Mouse (Mus musculus) lung, postnatal 0 days (tissue): ENCODE data around the gene Afap1. TPM values are rescaled to one million over a fixed set of nuclear protein-coding genes. Genes with fewer than 3 reads are reported as not detected.
A peak's percentile ranks its signal among the peaks of the same experiment; 100 is the strongest.

Experiments used
- ATAC-seq: fragments of 200-750 bp; cut with Nextera tagmentation; 2 replicates; pipeline ENCODE4 v1.8.0; 2017; ENCODE audit warnings: moderate library complexity
- DNase-seq: peaks from one replicate; pipeline ENCODE4 v3.0.0-alpha.2; 2016; ENCODE audit warnings: low spot score
- H3K27ac ChIP-seq: fragments of 300-500 bp; sonication (generic); 2 replicates; pipeline ENCODE4 v1.5.1; 2014; ENCODE audit warnings: antibody characterized with exemption, mild to moderate bottlenecking, low read length, mixed read lengths
- H3K27me3 ChIP-seq: fragments of 300-500 bp; sonication (generic); replicated peaks from 2 replicates; pipeline ENCODE4 v1.6.1; 2014; ENCODE audit warnings: low read length, mixed read lengths; ENCODE audit not compliant: insufficient read depth
- H3K36me3 ChIP-seq: fragments of 300-500 bp; sonication (generic); 2 replicates; pipeline ENCODE4 v1.6.1; 2014; ENCODE audit warnings: low read length, mixed read lengths; ENCODE audit not compliant: insufficient read depth
- H3K4me1 ChIP-seq: fragments of 300-500 bp; sonication (generic); 2 replicates; pipeline ENCODE4 v1.6.1; 2014; ENCODE audit warnings: antibody characterized with exemption, low read depth, low read length, mixed read lengths; ENCODE audit not compliant: insufficient read depth
- H3K4me2 ChIP-seq: fragments of 300-500 bp; sonication (generic); replicated peaks from 2 replicates; pipeline ENCODE4 v1.6.1; 2014; ENCODE audit warnings: low read depth, mild to moderate bottlenecking, low read length, moderate library complexity, mixed read lengths
- H3K4me3 ChIP-seq: fragments of 300-500 bp; sonication (generic); 2 replicates; pipeline ENCODE4 v1.5.1; 2014; ENCODE audit warnings: low read depth, low read length
- H3K9ac ChIP-seq: fragments of 300-500 bp; sonication (generic); replicated peaks from 2 replicates; pipeline ENCODE4 v1.6.1; 2014; ENCODE audit warnings: low read depth, mild to moderate bottlenecking
- H3K9me3 ChIP-seq: fragments of 300-500 bp; sonication (generic); 2 replicates; pipeline ENCODE4 v1.6.1; 2016; ENCODE audit warnings: low read length, mixed read lengths
- CTCF ChIP-seq: IDR thresholded peaks from 2 replicates; pipeline ENCODE4 v1.5.1; 2016; ENCODE audit warnings: antibody characterized with exemption, mild to moderate bottlenecking
- EP300 ChIP-seq: IDR thresholded peaks from 2 replicates; pipeline ENCODE4 v1.6.1; 2016; ENCODE audit warnings: antibody characterized with exemption, mild to moderate bottlenecking, control low read depth
- WGBS: fragments of 180-500 bp; shearing (Covaris S2); extraction: QIAGEN DNeasy Blood & Tissue Kit; methylation state at CpG from one replicate; pipeline ENCODE4 v1.1.7; 2014; 5-methylcytosine and 5-hydroxymethylcytosine counted together
- polyA plus RNA-seq: library from polyadenylated mRNA; unstranded; fragments of >200 nt; fragmentation: Nextera tagmentation; extraction: Ambion mirVana; gene quantifications from 2 replicates; pipeline ENCODE4 v1.2.1, GENCODE M21; 2015

Afap1 gene
- polyA plus RNA-seq, 1 experiment from 2014 or later, result 12.9 TPM

- no peaks in the 10 kb centered on the region for H3K4me1 ChIP-seq
- DNase-seq (no peak), ATAC-seq (no peak)
- no peak for TF ChIP-seq EP300
- no peaks in the 10 kb centered on the region for H3K27me3 ChIP-seq
- H3K27ac ChIP-seq, result no peak overlapping the region
- no peak overlapping the region for H3K4me2 ChIP-seq
- no peak overlapping the region for H3K9ac ChIP-seq
- WGBS, result 64% methylated on average over 4 of the region's 4 CpGs
- H3K36me3 ChIP-seq, result no peaks in the 10 kb centered on the region
- no peaks in the 10 kb centered on the region for H3K9me3 ChIP-seq
- H3K4me3 ChIP-seq, result no peak overlapping the region
These were observed 23.1 kb upstream of the Afap1 start for GRCm38 (mm10) chr5:35869973-35870372.

GRCm38 (mm10) chr5:35870408-35871012 is 22.6 kb upstream of the Afap1 start:
- H3K9ac ChIP-seq, result no peak overlapping the region
- H3K4me3 ChIP-seq, result no peak overlapping the region
- no peaks in the 10 kb centered on the region for H3K36me3 ChIP-seq
- DNase-seq (peak; percentile 84), ATAC-seq (peak; percentile 63)
- H3K4me2 ChIP-seq, result no peak overlapping the region
- no peaks in the 10 kb centered on the region for H3K4me1 ChIP-seq
- no peak for TF ChIP-seq EP300
- TF ChIP-seq CTCF, result peak; percentile 93
- no peaks in the 10 kb centered on the region for H3K9me3 ChIP-seq
- H3K27me3 ChIP-seq, result no peaks in the 10 kb centered on the region
- no peak overlapping the region for H3K27ac ChIP-seq
- 56% methylated on average over 8 of the region's 8 CpGs for WGBS

- Histone ChIP-seq H3K4me3 (no peak overlapping the region), H3K4me1 (no peaks in the 10 kb centered on the region), H3K27me3 (no peaks in the 10 kb centered on the region), H3K4me2 (no peak overlapping the region), H3K9me3 (no peaks in the 10 kb centered on the region), H3K27ac (no peak overlapping the region), H3K36me3 (no peaks in the 10 kb centered on the region), H3K9ac (no peak overlapping the region)
- DNase-seq (no peak), ATAC-seq (peak; percentile 50)
- 13% methylated on average over 4 of the region's 4 CpGs for WGBS
- TF ChIP-seq CTCF, result no peak
- TF ChIP-seq EP300, result no peak
These were observed 19.7 kb upstream of the Afap1 start for GRCm38 (mm10) chr5:35873382-35873781.

GRCm38 (mm10) chr5:35876236-35876635 is 16.9 kb upstream of the Afap1 start:
- no peaks in the 10 kb centered on the region for H3K36me3 ChIP-seq
- no peaks in the 10 kb centered on the region for H3K27me3 ChIP-seq
- no peak for DNase-seq
- no peak for ATAC-seq
- no peak for TF ChIP-seq CTCF
- TF ChIP-seq EP300, result no peak
- no peak overlapping the region for H3K4me3 ChIP-seq
- H3K4me1 ChIP-seq, result no peaks in the 10 kb centered on the region
- H3K27ac ChIP-seq, result no peak overlapping the region
- H3K9ac ChIP-seq, result no peak overlapping the region
- no peak overlapping the region for H3K4me2 ChIP-seq
- H3K9me3 ChIP-seq, result no peaks in the 10 kb centered on the region
- WGBS, result 87% methylated on average over 5 of the region's 5 CpGs

- H3K4me3 ChIP-seq, result no peak overlapping the region
- no peak for DNase-seq
- H3K27ac ChIP-seq, result no peak overlapping the region
- whole genome bisulfite sequencing, result 92% methylated on average over 8 of the region's 8 CpGs
- no peak overlapping the region for H3K4me2 ChIP-seq
- H3K9me3 ChIP-seq, result no peaks in the 10 kb centered on the region
- no peak for ATAC-seq
- H3K27me3 ChIP-seq, result no peaks in the 10 kb centered on the region
- H3K9ac ChIP-seq, result no peak overlapping the region
- no peak for TF ChIP-seq CTCF
- no peak for TF ChIP-seq EP300
- no peaks in the 10 kb centered on the region for H3K36me3 ChIP-seq
- no peaks in the 10 kb centered on the region for H3K4me1 ChIP-seq
These were observed 13.9 kb upstream of the Afap1 start for GRCm38 (mm10) chr5:35879199-35879598.

- no peak overlapping the region for H3K27ac ChIP-seq
- no peaks in the 10 kb centered on the region for H3K36me3 ChIP-seq
- no peak for TF ChIP-seq CTCF
- TF ChIP-seq EP300, result no peak
- DNase-seq (no peak), ATAC-seq (no peak)
- H3K4me2 ChIP-seq, result no peak overlapping the region
- no peaks in the 10 kb centered on the region for H3K27me3 ChIP-seq
- H3K9ac ChIP-seq, result no peak overlapping the region
- no peak overlapping the region for H3K4me3 ChIP-seq
- WGBS, result 35% methylated on average over 9 of the region's 9 CpGs
- no peaks in the 10 kb centered on the region for H3K4me1 ChIP-seq
- H3K9me3 ChIP-seq, result no peaks in the 10 kb centered on the region
These were observed 10.7 kb upstream of the Afap1 start for GRCm38 (mm10) chr5:35882391-35882790.

- Histone ChIP-seq H3K4me3 (no peak overlapping the region), H3K9me3 (no peaks in the 10 kb centered on the region), H3K9ac (no peak overlapping the region), H3K36me3 (no peaks in the 10 kb centered on the region), H3K4me1 (no peaks in the 10 kb centered on the region), H3K4me2 (no peak overlapping the region), H3K27ac (no peak overlapping the region), H3K27me3 (no peaks in the 10 kb centered on the region)
- WGBS, result 34% methylated on average over 11 of the region's 11 CpGs
- ATAC-seq (no peak), DNase-seq (peak; percentile 69)
- TF ChIP-seq CTCF, result peak; percentile 66
- no peak for TF ChIP-seq EP300
These were observed 8.9 kb upstream of the Afap1 start for GRCm38 (mm10) chr5:35884262-35884661.
